Mouse (Mus musculus): Measurements from ENCODE around the gene 1700001K19Rik. TPM values are rescaled to one million over a fixed set of nuclear protein-coding genes. Genes with fewer than 3 reads are reported as not detected.

Gene 1700001K19Rik
- total RNA-seq, 2 experiments from 2014 or later = not detected

Small RNA genes within 50 kb of the gene (microRNA-seq; reads per million reads assigned to microRNA genes)
- gene Gm27299 (ENCODE audit: borderline replicate concordance in 2 of 2) = 0 reads per million in 2 experiments

Other genes starting within 250 kb of the 1700001K19Rik start
- gene Ppp2r5c, start 235.5 kb downstream of the 1700001K19Rik start, total RNA-seq (2021) = 10 to 100 TPM; 64.0 to 65.0 TPM
- 10 to 100 TPM; 63.4 to 65.5 TPM for gene Dync1h1, start 81.2 kb downstream of the 1700001K19Rik start, total RNA-seq (2021)
- gene Hsp90aa1, start 20.1 kb upstream of the 1700001K19Rik start, total RNA-seq (2021) = 10 to 100 TPM; 48.5 to 51.3 TPM
- gene Wdr20, start 55.3 kb upstream of the 1700001K19Rik start, total RNA-seq (2021) = 10 to 100 TPM; 15.4 to 17.4 TPM
- gene Mok, start 158.3 kb upstream of the 1700001K19Rik start, total RNA-seq (2021) = not detected
- 1 to 10 TPM; 5.0 to 5.4 TPM for gene Zfp839, start 167.6 kb upstream of the 1700001K19Rik start, total RNA-seq (2021)
- 10 to 100 TPM; 28.4 to 29.1 TPM for gene Cinp, start 206.5 kb upstream of the 1700001K19Rik start, total RNA-seq (2021)
- 1 to 10 TPM; 1.9 to 3.1 TPM for gene Tecpr2, start 206.6 kb upstream of the 1700001K19Rik start, total RNA-seq (2021)